Mouse (Mus musculus): Measurements from ENCODE around the gene Catsper3. TPM values are rescaled to one million over a fixed set of nuclear protein-coding genes. Genes with fewer than 3 reads are reported as not detected.

Catsper3 gene
- polyA plus RNA-seq, 1 experiment: 0.14 TPM

GRCm38 (mm10) chr13:55757645-55758044 is 26.7 kb upstream of the Catsper3 start:
- H3K4me3 ChIP-seq: no peak overlapping the region
- no peak overlapping the region for H3ac ChIP-seq (ENCODE audit: control insufficient read depth, insufficient read length)
- TF ChIP-seq MYOG (IDR thresholded peaks at IDR 0.05; ENCODE audit: control insufficient read depth in 1 of 3, insufficient read depth in 1 of 3, insufficient read length in 2 of 3, low read depth in 2 of 3): no peak
- no peak for TF ChIP-seq TCF12 (IDR thresholded peaks at IDR 0.05; ENCODE audit: insufficient read depth, poor library complexity, severe bottlenecking)
- no peak for TF ChIP-seq POLR2AphosphoS2 (IDR thresholded peaks at IDR 0.05; ENCODE audit: insufficient read length, low read depth)
- TF ChIP-seq SRF (IDR thresholded peaks at IDR 0.05; ENCODE audit: control insufficient read depth, insufficient read length, low read depth): no peak
- TF ChIP-seq USF1 (IDR thresholded peaks at IDR 0.05; ENCODE audit: low read depth): no peak
- no peak for TF ChIP-seq MYOD1 (IDR thresholded peaks at IDR 0.05; ENCODE audit: control insufficient read depth in 1 of 3, insufficient read length in 2 of 3, low read depth in 2 of 3)
- no peak for TF ChIP-seq E2F4 (IDR thresholded peaks at IDR 0.05; ENCODE audit: insufficient read depth)
- TF ChIP-seq REST (IDR thresholded peaks at IDR 0.05; ENCODE audit: insufficient read depth, insufficient read length): no peak
- TF ChIP-seq MAX (IDR thresholded peaks at IDR 0.05; ENCODE audit: low read depth): no peak
- TF ChIP-seq CEBPB (IDR thresholded peaks at IDR 0.05; ENCODE audit: insufficient read depth, poor library complexity, severe bottlenecking): no peak
- TF ChIP-seq TCF3 (IDR thresholded peaks at IDR 0.05; ENCODE audit: insufficient read length, low read depth): no peak
- no peak for TF ChIP-seq POLR2A (IDR thresholded peaks at IDR 0.05; ENCODE audit: insufficient read length, low read depth)
- no peak overlapping the region for H3K4me2 ChIP-seq (ENCODE audit: low read depth)
- no peaks in the 10 kb centered on the region for H3K79me2 ChIP-seq (ENCODE audit: control insufficient read depth, insufficient read depth)
- H3K27me3 ChIP-seq (ENCODE audit: control insufficient read depth, insufficient read depth, insufficient read length): no peaks in the 10 kb centered on the region
- no peaks in the 10 kb centered on the region for H3K36me3 ChIP-seq (ENCODE audit: control insufficient read depth, insufficient read depth)

GRCm38 (mm10) chr13:55760576-55760975 is 23.8 kb upstream of the Catsper3 start:
- H3K27me3 ChIP-seq (ENCODE audit: control insufficient read depth, insufficient read depth, insufficient read length): no peaks in the 10 kb centered on the region
- no peaks in the 10 kb centered on the region for H3K36me3 ChIP-seq (ENCODE audit: control insufficient read depth, insufficient read depth)
- no peak for TF ChIP-seq TCF3 (IDR thresholded peaks at IDR 0.05; ENCODE audit: insufficient read length, low read depth)
- no peak for TF ChIP-seq POLR2AphosphoS2 (IDR thresholded peaks at IDR 0.05; ENCODE audit: insufficient read length, low read depth)
- TF ChIP-seq REST (IDR thresholded peaks at IDR 0.05; ENCODE audit: insufficient read depth, insufficient read length): no peak
- TF ChIP-seq USF1 (IDR thresholded peaks at IDR 0.05; ENCODE audit: low read depth): no peak
- no peak overlapping the region for H3K4me2 ChIP-seq (ENCODE audit: low read depth)
- H3ac ChIP-seq (ENCODE audit: control insufficient read depth, insufficient read length): no peak overlapping the region
- H3K79me2 ChIP-seq (ENCODE audit: control insufficient read depth, insufficient read depth): no peaks in the 10 kb centered on the region
- H3K4me3 ChIP-seq: no peak overlapping the region

- no peaks in the 10 kb centered on the region for H3K36me3 ChIP-seq (ENCODE audit: control insufficient read depth, insufficient read depth)
- no peak overlapping the region for H3K4me3 ChIP-seq
- TF ChIP-seq REST (IDR thresholded peaks at IDR 0.05; ENCODE audit: insufficient read depth, insufficient read length) (no peak), MYOG (IDR thresholded peaks at IDR 0.05; ENCODE audit: control insufficient read depth in 1 of 3, insufficient read depth in 1 of 3, insufficient read length in 2 of 3, low read depth in 2 of 3) (no peak), SRF (IDR thresholded peaks at IDR 0.05; ENCODE audit: control insufficient read depth, insufficient read length, low read depth) (no peak), TCF3 (IDR thresholded peaks at IDR 0.05; ENCODE audit: insufficient read length, low read depth) (no peak), MYOD1 (IDR thresholded peaks at IDR 0.05; ENCODE audit: control insufficient read depth in 1 of 3, insufficient read length in 2 of 3, low read depth in 2 of 3) (no peak), TCF12 (IDR thresholded peaks at IDR 0.05; ENCODE audit: insufficient read depth, poor library complexity, severe bottlenecking) (no peak), POLR2AphosphoS2 (IDR thresholded peaks at IDR 0.05; ENCODE audit: insufficient read length, low read depth) (no peak), POLR2A (IDR thresholded peaks at IDR 0.05; ENCODE audit: insufficient read length, low read depth) (no peak), E2F4 (IDR thresholded peaks at IDR 0.05; ENCODE audit: insufficient read depth) (no peak), CEBPB (IDR thresholded peaks at IDR 0.05; ENCODE audit: insufficient read depth, poor library complexity, severe bottlenecking) (no peak), MAX (IDR thresholded peaks at IDR 0.05; ENCODE audit: low read depth) (no peak), USF1 (IDR thresholded peaks at IDR 0.05; ENCODE audit: low read depth) (no peak)
- no peak overlapping the region for H3ac ChIP-seq (ENCODE audit: control insufficient read depth, insufficient read length)
- no peak overlapping the region for H3K4me2 ChIP-seq (ENCODE audit: low read depth)
- no peaks in the 10 kb centered on the region for H3K79me2 ChIP-seq (ENCODE audit: control insufficient read depth, insufficient read depth)
- H3K27me3 ChIP-seq (ENCODE audit: control insufficient read depth, insufficient read depth, insufficient read length): no peaks in the 10 kb centered on the region
These were observed 22.9 kb upstream of the Catsper3 start for GRCm38 (mm10) chr13:55761486-55761885.

- Histone ChIP-seq H3ac (ENCODE audit: control insufficient read depth, insufficient read length) (no peak overlapping the region), H3K27me3 (ENCODE audit: control insufficient read depth, insufficient read depth, insufficient read length) (no peaks in the 10 kb centered on the region), H3K36me3 (ENCODE audit: control insufficient read depth, insufficient read depth) (no peaks in the 10 kb centered on the region), H3K4me3 (no peak overlapping the region), H3K4me2 (ENCODE audit: low read depth) (no peak overlapping the region), H3K79me2 (ENCODE audit: control insufficient read depth, insufficient read depth) (no peaks in the 10 kb centered on the region)
- no peak for TF ChIP-seq MAX (IDR thresholded peaks at IDR 0.05; ENCODE audit: low read depth)
- no peak for TF ChIP-seq USF1 (IDR thresholded peaks at IDR 0.05; ENCODE audit: low read depth)
- no peak for TF ChIP-seq CEBPB (IDR thresholded peaks at IDR 0.05; ENCODE audit: insufficient read depth, poor library complexity, severe bottlenecking)
- TF ChIP-seq TCF3 (IDR thresholded peaks at IDR 0.05; ENCODE audit: insufficient read length, low read depth): no peak
- no peak for TF ChIP-seq MYOG (IDR thresholded peaks at IDR 0.05; ENCODE audit: control insufficient read depth in 1 of 3, insufficient read depth in 1 of 3, insufficient read length in 2 of 3, low read depth in 2 of 3)
- TF ChIP-seq POLR2A (IDR thresholded peaks at IDR 0.05; ENCODE audit: insufficient read length, low read depth): no peak
- TF ChIP-seq REST (IDR thresholded peaks at IDR 0.05; ENCODE audit: insufficient read depth, insufficient read length): no peak
- no peak for TF ChIP-seq E2F4 (IDR thresholded peaks at IDR 0.05; ENCODE audit: insufficient read depth)
- TF ChIP-seq MYOD1 (IDR thresholded peaks at IDR 0.05; ENCODE audit: control insufficient read depth in 1 of 3, insufficient read length in 2 of 3, low read depth in 2 of 3): no peak
- TF ChIP-seq POLR2AphosphoS2 (IDR thresholded peaks at IDR 0.05; ENCODE audit: insufficient read length, low read depth): no peak
- no peak for TF ChIP-seq TCF12 (IDR thresholded peaks at IDR 0.05; ENCODE audit: insufficient read depth, poor library complexity, severe bottlenecking)
- no peak for TF ChIP-seq SRF (IDR thresholded peaks at IDR 0.05; ENCODE audit: control insufficient read depth, insufficient read length, low read depth)
These were observed 10.0 kb upstream of the Catsper3 start for GRCm38 (mm10) chr13:55774352-55774751.

- no peaks in the 10 kb centered on the region for H3K79me2 ChIP-seq (ENCODE audit: control insufficient read depth, insufficient read depth)
- TF ChIP-seq SRF (IDR thresholded peaks at IDR 0.05; ENCODE audit: control insufficient read depth, insufficient read length, low read depth) (no peak), MAX (IDR thresholded peaks at IDR 0.05; ENCODE audit: low read depth) (no peak), CEBPB (IDR thresholded peaks at IDR 0.05; ENCODE audit: insufficient read depth, poor library complexity, severe bottlenecking) (no peak), MYOG (IDR thresholded peaks at IDR 0.05; ENCODE audit: control insufficient read depth in 1 of 3, insufficient read depth in 1 of 3, insufficient read length in 2 of 3, low read depth in 2 of 3) (no peak), USF1 (IDR thresholded peaks at IDR 0.05; ENCODE audit: low read depth) (no peak), TCF12 (IDR thresholded peaks at IDR 0.05; ENCODE audit: insufficient read depth, poor library complexity, severe bottlenecking) (no peak), MYOD1 (IDR thresholded peaks at IDR 0.05; ENCODE audit: control insufficient read depth in 1 of 3, insufficient read length in 2 of 3, low read depth in 2 of 3) (no peak), TCF3 (IDR thresholded peaks at IDR 0.05; ENCODE audit: insufficient read length, low read depth) (no peak)
- no peaks in the 10 kb centered on the region for H3K27me3 ChIP-seq (ENCODE audit: control insufficient read depth, insufficient read depth, insufficient read length)
- H3K36me3 ChIP-seq (ENCODE audit: control insufficient read depth, insufficient read depth): no peaks in the 10 kb centered on the region
- no peak overlapping the region for H3K4me3 ChIP-seq
- no peak overlapping the region for H3K4me2 ChIP-seq (ENCODE audit: low read depth)
- no peak overlapping the region for H3ac ChIP-seq (ENCODE audit: control insufficient read depth, insufficient read length)
These were observed 9.3 kb upstream of the Catsper3 start for GRCm38 (mm10) chr13:55775056-55775455.

All from myocyte (in vitro differentiated cells).